Mouse (Mus musculus): Measurements from ENCODE around the gene Cdkl2.

Cdkl2 gene

DNA sequence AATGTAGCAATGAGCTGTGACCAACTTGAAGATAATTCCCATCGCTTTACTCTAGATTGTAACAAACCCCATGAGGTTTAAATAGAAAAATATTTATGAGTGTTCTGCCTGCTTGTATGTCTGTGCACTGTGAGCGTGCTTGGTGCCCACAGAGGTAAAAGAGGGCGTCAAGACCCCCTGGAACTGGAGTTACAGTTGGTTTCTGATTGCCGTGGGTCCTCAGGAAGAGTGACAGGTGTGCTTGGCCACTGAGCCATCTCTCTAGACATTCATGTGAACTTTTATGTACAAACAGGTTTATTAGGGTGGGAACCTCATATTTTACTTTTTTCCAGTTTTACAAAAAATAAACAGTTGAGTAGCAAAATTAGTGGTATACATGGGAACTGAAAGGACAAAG is at the start of gene Cdkl2:
Gene Cdkl2, minus strand, starts transcription at position 101 of the 400 bp plus-strand sequence.
- DNase-seq (ENCODE audit: low read depth, low spot score) = no peak

DNA sequence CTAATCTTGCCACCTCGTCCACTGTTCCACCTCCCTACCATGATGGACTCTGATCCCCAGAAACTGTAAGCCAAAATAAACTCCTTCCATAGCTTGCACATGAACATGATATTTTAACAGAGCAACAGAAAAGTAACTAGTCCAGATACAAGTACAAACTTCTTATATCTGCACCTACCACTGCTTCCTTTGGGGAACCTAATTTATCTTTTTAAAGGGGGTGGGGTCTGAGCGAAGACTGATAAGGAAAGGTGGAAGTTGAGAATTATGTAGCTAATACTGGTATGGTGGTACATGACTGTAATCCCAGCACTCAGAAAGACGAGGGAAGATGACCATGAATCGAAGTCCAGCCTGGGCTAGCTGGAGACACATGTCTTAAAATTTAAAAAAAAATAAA is 43.8 kb upstream of the Cdkl2 start:
- DNase-seq (ENCODE audit: low read depth, low spot score) = no peak

DNA sequence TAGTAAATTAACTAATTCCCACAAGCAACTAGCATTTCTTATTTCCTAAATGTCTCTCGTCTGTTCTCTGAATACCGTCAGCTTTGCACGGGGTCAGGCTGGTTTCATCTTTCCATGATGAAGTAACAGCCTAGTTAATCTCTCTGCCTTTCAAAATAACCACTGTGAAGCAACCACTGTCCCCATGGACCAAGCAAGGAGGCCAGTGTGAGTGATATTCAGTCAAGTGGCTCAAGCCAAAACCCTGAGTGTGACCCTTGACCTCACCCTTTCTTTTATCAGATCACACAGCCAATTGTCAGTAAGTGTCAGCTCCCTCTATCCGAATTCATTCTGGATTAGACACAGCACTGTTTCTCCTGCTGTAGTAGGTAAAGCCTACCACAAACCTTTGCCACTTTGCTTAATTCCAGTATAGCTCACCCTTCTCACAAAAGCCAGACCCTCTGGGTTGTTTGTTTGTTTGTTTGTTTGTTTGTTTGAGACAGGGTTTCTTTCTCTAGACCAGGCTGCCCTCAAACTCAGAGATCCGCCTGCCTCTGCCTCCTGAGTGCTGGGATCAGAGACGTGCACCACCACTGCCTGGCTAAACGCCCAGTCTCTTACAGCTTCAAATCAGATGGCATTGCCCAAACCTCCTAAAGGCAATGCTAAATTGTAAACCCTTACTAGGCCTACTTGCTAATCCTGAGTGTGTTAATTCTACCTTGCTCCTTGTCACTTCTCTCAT is 42.3 kb upstream of the Cdkl2 start:
- DNase-seq (ENCODE audit: low read depth, low spot score) = no peak

DNA sequence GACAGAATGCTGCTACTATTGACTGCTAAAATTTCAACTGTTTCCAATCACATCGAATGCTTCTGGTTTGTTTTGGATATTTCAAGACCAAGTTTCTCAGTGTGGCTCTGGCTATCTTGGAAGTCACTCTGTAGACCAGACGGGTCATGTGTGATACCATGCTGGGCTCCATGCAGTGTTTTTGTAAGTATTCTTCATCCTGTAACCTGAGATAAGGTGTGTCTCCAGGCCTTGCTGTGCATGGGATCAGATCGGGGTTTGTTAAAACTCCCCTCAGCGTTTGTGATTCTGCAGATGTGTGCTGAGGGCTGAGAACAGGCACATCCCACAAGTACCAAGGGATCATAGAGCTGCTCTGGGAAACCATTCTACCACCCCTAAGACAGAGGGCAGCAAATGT is 41.6 kb upstream of the Cdkl2 start:
- no peak for DNase-seq (ENCODE audit: low read depth, low spot score)

DNA sequence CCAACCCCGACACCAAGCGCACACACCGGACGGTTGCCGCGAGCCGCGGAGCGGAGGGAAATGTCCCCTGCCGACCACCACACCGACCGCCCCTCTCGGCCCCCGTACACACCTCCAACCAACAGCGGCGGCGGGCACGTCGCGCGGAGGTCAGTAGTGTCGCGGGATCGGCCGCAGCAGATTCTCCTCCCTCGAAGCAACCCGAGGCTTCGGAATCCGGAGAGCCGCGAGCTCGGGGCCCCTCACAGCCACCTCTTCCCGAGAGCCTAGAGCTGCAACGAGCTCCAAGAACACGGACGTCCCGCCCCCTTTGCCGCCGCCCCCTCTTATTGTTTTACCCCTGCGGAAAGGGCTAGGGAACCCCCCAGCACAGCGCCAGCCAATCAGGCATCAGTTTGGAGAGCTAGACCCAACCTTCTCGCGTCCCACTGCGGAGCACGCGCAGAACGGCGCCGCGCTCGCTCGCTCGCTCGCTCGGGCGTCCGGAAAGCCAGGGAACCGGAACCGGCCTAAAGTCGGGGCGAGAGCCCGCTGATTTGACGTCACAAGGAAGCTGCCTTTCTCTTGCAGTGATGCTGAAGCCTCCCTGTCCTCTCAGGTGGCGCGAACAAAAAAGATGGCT is 39.8 kb upstream of the Cdkl2 start, which contains the start of gene G3bp2:
Gene G3bp2, minus strand, starts transcription at position 303 of the 622 bp plus-strand sequence.
- DNase-seq (ENCODE audit: low read depth, low spot score) = peak; percentile 95

DNA sequence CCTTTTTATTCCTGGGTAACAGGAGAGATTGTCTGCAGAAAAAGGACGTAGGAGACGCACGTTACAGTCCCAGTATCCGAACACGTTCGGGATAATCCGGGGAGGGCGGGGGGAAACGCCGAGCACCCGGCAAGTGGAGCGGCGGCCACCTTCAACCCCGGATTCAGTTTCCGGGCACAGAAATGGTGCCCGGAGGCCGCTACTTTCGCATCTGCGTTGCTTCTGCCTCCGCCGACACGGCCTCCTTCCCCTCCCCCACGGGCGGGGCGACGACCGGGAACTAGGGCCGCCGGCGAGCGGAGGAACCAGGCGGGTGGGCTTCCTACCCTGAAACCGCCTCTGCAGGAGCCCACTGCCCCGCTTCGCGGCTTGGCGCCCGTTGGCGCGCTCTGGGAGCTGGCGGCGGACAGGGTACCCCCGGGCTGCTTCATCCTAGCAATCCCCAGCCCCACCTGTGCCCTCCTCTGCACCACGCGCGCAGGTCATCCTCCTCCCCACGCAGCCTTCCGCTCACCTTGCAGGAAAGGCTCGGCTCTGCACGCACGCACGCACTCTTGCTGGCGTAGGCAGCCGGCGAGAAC is 39.2 kb upstream of the Cdkl2 start:
- peak; percentile 50 for DNase-seq (ENCODE audit: low read depth, low spot score)

DNA sequence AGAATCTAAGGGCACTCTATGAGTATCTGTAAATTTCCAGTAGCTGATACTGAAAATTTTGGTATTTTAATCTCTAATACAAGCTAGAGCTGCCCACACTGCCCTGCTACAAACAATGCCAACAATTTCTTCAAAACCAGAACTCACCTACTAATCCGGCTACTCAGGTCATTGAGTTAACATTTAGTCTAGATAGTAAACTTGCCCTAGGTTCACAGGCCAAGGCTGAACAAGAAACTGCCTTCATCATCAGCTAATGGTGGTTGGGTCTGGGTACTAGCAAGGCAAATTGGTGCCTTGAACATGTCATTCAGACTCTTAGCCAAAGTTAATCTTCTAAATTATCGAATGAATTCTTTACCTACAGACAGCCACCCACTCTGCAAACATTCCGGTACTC is 37.6 kb upstream of the Cdkl2 start:
- DNase-seq (ENCODE audit: low read depth, low spot score) = no peak

DNA sequence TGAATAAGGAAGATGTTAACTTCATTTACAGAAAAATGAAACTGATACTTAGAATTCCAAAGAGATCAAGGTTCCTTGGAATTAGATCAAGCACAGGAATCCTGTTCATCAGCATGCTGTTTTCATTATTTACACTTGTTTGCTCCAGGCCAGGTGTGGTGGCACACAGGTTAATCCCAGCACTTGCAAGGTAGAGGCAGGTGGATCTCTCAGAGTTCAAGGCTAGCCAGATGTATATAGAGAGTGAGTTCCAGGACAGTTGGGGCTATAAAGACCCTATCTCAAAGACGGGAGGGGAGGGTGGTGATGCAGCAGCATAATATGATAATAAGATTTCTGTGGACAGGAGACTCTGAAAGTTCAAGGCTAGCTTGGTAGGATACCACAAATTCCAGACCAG is 36.7 kb upstream of the Cdkl2 start:
- no peak for DNase-seq (ENCODE audit: low read depth, low spot score)

DNA sequence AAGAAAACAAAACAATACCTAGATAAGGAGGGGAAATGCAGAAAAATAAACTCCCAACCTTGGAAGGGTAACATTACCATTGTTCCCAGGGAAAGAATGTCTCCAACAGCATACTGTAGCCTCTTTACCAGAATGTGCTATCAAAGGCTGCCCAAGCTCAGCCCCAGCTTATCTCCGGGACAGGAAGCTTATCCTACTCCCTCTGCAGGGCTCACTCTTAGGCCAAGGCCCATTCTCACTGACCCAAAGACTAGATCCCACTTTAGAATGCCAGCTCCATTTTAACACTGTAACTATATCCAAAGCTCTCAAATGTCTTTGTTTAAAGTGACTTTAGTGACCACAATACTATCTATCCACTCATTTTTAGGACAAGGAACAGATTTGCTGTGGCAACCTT is 35.6 kb upstream of the Cdkl2 start:
- no peak for DNase-seq (ENCODE audit: low read depth, low spot score)

DNA sequence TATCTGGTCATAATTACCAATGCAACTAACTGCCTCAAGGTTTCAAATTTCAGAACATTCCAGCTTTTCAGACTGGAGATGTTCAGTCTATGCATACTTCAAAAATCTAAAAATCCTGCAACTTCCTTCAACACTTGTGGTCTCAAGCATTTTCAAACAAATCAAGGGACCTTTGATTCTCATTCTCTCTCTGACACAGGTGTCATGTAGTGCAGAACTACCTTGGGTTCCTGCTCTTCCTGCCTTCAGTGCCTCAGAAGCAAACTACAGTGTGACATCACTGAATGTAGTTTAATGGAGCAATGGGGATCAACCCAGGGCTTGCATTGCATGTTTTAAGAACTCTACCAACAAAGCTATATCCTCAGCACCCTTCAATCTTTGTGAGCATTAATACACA is 35.1 kb upstream of the Cdkl2 start:
- DNase-seq (ENCODE audit: low read depth, low spot score) = no peak

DNA sequence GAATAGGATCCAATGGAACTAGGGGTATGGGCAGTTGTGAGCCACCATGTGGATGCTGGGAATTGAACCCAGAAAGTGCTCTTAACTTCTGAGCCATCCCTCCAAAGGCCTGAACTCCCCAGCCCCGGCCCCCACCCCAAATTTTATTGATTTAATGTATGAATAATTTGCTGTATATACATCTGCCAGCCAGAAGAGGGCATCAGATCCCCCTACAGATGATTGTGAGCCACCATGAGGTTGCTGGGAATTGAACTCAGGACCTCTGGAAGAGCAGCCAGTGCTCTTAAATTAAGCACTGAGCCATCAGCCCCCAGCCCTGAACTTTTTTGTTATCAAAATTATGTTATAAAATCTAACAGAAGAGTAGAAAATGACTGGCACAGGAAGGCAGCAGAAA is 32.6 kb upstream of the Cdkl2 start:
- DNase-seq (ENCODE audit: low read depth, low spot score) = no peak

DNA sequence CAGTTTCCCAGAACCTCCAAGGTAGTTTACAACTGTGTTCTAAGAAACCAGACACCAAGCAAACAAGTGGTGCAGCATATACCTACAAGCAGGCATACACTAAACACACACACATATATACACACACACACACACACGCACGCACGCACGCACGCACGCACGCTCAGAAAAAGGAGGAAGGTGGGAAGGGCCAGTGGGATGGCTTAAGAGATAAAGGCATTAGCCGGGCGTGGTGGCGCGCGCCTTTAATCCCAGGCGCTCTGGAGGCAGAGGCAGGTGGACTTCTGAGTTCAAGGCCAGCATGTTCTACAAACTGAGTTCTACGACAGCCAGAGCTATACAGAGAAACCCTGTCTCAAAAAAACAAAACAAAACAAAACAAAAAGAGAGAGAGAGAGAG is 30.4 kb upstream of the Cdkl2 start:
- DNase-seq (ENCODE audit: low read depth, low spot score) = no peak

DNA sequence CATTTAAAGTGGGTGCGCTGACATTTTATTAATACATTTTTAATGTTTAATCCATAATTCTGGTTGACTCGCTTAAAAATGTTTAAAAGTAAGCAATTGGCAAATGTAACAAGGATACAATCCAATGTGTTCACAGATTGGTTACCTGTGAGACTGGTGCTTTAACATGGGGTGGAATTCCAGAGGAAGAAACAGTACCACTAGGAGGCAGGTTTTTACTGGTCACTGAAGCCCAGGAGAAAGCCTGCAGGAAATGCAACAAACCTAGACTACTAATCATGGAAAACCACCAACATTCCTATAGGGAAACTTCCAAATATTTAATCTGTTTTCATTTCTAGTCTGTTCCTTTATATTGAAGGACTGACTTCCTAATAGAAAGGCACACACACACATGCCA is 19.5 kb upstream of the Cdkl2 start:
- no peak for DNase-seq (ENCODE audit: low read depth, low spot score)

DNA sequence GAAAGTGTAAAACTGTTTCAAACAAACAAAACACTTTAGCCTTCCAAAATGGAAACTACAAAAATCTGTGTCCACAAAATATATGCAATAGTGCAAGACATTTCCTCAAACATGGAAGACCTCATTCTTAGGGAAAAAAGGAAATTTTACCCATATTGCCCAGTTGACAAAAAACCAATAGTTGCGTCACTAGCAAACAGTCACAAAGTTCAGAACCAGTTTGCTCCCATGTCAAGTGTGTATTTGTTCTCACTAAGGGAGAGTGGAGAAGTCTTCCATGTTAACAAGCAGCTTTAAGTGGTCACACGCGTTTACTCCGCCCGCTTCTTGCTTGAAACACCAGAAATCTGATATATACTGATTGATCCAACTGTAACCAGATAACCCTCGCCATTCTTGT is 9.2 kb upstream of the Cdkl2 start:
- DNase-seq (ENCODE audit: low read depth, low spot score) = no peak

DNA sequence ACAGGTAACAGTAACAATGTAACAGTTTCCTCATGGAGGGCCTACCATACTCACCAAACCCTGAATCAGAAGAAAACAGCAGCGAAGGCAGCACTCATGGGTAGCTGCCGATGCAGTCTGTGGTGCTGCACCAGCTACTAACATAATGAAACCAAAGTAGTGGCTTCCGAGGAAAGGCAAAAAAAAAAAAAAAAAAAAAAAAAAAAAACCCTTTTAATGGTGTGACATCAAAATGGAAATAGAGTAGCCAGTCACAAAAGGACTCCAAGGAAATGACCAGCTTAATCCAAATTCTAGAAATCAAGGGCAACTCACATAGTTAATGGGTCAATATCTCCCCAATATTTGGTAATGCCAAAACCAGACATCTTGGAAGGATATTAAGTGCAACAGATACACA is 6.7 kb upstream of the Cdkl2 start:
- DNase-seq (ENCODE audit: low read depth, low spot score) = no peak

DNA sequence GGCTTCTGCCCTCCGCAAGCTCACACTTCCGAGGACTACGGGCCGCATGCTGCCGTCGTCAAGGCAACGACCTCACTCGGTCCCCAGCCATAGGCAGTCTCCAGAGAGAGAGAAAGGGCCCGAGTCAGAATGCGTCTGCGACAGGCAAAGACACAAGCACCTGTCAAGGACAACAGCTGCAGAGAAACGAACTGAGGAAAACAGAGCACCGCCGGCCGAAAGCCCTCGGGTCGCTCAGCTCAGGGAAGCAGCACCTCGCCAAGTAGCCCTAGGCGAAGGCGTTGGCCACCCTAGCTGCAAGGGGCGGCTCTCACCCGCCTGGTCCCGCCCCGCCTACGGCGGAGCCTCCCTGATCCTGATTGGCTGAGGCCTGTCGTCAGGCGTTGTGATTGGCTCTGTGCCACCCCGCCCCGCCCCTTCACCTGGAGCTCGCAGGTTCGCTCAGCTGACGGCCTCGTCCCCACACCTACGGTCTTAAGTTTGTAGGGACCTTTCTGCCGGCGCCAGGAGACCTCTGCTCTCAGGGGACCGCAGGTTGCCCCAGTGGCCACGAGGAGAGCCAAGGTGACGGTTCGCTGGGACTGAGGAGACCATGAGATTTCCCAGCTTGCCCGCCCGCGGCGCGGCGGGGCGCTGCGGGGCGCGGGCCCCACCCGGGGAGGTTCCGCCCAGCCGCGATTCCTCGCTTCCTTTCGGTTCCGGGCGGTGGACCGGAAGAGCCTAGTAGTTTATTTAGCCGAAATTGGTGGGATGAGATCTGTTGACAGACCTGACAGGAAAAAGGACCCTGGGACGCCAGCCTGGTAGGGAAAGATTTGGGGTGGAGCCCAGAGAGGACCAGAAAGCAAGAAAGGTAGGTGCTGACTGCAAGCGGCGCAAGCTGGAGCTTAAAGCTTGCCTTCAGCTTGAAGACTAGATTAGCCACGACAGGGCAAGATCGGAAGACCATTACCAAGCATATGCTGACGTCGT is 1.0 kb downstream of the Cdkl2 start:
- DNase-seq (ENCODE audit: low read depth, low spot score) = peak; percentile 87

DNA sequence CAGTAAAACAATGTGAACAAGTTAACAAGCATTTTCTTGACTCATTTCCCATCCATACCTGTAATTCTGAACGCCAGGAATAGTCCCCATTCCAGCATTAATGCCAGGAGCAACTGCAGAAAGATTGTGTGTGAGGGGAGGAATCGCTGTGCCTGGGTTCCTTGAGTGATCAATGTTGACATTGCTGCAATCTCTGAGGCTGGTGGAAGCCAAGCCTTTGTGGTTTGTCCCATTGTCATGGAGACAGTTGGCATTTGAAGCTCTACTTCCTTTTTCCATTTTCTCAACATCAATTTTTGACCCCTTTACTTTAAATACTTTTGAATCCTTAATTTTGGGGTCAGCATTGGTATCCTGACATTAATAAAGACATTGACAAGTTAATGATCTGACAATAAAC is 23.7 kb downstream of the Cdkl2 start:
- DNase-seq (ENCODE audit: low read depth, low spot score) = no peak

DNA sequence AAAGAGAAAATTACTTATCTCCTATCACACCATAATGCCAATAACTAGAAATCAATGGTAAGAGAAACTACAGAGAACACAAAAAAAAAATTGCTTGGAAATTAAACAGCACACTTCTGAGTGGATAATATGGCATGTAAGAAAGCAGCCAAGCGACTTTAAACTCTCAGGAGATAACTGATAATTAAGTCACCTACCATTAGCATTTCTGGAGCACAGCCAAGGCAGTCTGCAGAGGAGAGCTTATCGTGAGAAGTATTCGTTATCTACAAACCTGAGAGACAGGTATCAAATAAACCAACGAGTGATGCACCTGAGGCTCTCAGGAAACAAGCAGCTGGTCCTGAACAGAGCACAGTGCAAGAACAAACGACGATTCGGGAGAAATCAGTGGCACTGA is 31.9 kb downstream of the Cdkl2 start:
- DNase-seq (ENCODE audit: low read depth, low spot score) = no peak

DNA sequence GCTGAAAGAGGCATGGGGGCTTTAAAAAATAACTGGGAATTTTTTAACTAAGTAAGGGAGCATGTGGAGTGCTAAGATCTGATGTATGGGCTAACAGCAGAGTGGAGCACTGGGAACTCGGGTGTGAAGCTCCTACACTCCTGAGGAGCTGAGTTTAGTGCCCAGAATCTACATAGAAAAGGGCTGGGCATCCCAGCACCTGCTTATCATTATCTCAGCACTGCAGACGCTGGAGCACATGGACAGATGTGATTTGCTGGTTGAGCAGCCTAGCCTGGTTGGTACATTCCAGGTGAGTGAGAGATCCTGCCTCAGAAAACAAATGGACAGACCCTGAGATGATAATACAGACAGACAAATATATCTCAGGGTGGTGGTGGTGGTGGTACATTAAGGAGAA is 33.9 kb downstream of the Cdkl2 start:
- DNase-seq (ENCODE audit: low read depth, low spot score) = no peak

DNA sequence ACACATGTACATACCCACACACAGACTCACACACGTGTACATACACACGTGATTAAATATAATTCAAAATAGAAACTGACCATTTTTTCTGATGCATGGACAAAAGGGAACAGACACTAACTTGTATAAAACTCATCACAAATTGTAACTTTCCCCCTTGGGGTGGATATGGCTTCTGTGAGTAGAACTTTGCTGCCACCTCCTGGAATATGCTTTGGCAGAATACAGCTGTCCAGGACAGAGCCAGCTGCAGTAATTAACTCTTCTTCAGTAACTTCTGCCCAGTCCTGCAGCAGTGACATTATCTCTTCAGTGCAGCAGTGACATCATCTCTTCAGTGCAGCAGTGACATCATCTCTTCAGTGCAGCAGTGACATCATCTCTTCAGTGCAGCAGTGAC is 40.7 kb downstream of the Cdkl2 start:
- no peak for DNase-seq (ENCODE audit: low read depth, low spot score)

DNA sequence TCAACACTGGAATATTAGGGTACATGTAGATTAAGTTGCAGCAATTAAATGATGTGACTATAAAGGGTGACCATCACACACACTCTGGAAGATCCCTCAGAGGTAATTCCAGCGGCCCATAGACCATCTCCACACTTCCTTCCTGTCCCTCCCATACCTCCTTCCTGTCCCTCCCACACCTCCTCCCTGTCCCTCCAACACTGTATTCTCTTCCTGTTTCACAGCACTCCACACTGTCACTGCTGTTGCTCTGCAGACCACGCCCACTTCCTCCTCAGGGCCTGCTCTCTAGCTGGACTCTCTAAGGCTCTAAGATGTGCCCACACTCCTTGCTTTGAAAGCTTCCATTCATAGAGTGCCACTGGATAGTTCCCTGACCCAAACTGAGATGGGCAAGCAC is 42.9 kb downstream of the Cdkl2 start:
- DNase-seq (ENCODE audit: low read depth, low spot score) = no peak

DNA sequence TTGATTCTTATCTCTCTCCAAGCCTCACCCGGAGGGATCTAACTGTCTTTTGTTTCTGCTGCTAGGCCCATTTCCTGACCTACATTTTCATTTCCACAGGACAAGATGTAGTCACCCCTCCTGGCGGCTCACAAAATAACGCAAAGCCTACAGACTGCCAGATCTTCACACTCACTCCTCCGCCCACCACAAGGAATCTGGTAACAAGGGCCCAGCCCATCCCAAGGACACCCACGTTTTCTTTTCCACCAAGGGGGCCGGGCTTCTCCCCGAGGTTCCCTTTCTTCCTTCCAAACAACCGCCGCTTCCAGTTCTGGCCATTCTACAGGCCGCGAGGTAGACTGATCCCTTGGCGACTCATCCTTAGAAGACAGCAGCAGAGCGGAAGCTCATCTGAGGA is 49.1 kb downstream of the Cdkl2 start:
- no peak for DNase-seq (ENCODE audit: low read depth, low spot score)
